Mouse (Mus musculus) olfactory bulb, adult 2 months (tissue): ENCODE data around the gene Ube2f. TPM values are rescaled to one million over a fixed set of nuclear protein-coding genes. Genes with fewer than 3 reads are reported as not detected.

Experiments
- H3K27ac ChIP-seq: fragments of 200-500 bp; 2 replicates; pipeline ENCODE4 v1.5.1; 2012; ENCODE audit warnings: low read depth, low read length; ENCODE audit not compliant: insufficient read depth
- H3K4me1 ChIP-seq: fragments of 200-500 bp; 2 replicates; pipeline ENCODE4 v1.6.1; 2012; ENCODE audit warnings: low read length; ENCODE audit not compliant: control insufficient read depth, insufficient read depth
- H3K4me3 ChIP-seq: fragments of 200-500 bp; 2 replicates; pipeline ENCODE4 v1.5.1; 2012; ENCODE audit warnings: mild to moderate bottlenecking, low read depth, low read length, moderate library complexity; ENCODE audit not compliant: insufficient read depth
- CTCF ChIP-seq: fragments of 200-500 bp; IDR thresholded peaks from 2 replicates; pipeline ENCODE4 v1.5.1; 2012; ENCODE audit warnings: low read depth, mild to moderate bottlenecking, low read length, moderate library complexity; ENCODE audit not compliant: insufficient read depth
- POLR2A ChIP-seq: fragments of 200-500 bp; IDR thresholded peaks from 2 replicates; pipeline ENCODE4 v1.6.1; 2012; ENCODE audit warnings: mild to moderate bottlenecking, low read depth, low read length, moderate library complexity; ENCODE audit not compliant: insufficient read depth
- WGBS: fragments of 180-500 bp; shearing (Covaris S2); methylation state at CpG from one replicate; pipeline ENCODE4 v1.1.7; 2018; 5-methylcytosine and 5-hydroxymethylcytosine counted together
- polyA plus RNA-seq: library from polyadenylated mRNA; stranded (reverse); fragments of >200 nt; gene quantifications from 2 replicates; pipeline ENCODE4 v1.2.4, GENCODE M21; 2012; ENCODE audit warnings: low replicate concordance; ENCODE audit not compliant: missing spikeins, insufficient read depth, insufficient read length

Gene Ube2f
- polyA plus RNA-seq, 1 experiment = not detected

DNA sequence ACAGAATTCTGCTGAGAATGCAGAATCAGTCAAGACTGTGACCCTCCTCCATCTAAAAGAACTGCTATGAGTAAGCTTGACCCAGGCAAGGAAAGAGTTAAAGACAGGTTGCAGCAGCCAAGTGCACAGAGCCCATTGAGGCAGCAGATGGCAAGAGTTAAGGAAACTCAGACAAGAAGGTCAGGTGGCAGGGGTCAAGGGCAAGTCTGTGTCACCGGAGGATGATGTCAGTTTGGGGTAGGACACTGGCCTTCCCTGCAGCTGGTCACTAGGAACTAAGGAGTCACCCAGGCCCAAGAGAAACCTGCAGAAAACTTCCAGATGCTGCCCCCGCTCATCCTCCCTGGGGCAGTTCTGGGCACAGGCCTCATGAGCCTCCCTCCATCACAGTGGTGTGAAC is 74.5 kb downstream of the Ube2f start:
- no peak overlapping the region for H3K27ac ChIP-seq
- H3K4me3 ChIP-seq = no peak overlapping the region
- H3K4me1 ChIP-seq = no peaks in the 10 kb centered on the region
- TF ChIP-seq CTCF = no peak
- TF ChIP-seq POLR2A = no peak
- 86% methylated on average over 2 of the region's 2 CpGs for WGBS

DNA sequence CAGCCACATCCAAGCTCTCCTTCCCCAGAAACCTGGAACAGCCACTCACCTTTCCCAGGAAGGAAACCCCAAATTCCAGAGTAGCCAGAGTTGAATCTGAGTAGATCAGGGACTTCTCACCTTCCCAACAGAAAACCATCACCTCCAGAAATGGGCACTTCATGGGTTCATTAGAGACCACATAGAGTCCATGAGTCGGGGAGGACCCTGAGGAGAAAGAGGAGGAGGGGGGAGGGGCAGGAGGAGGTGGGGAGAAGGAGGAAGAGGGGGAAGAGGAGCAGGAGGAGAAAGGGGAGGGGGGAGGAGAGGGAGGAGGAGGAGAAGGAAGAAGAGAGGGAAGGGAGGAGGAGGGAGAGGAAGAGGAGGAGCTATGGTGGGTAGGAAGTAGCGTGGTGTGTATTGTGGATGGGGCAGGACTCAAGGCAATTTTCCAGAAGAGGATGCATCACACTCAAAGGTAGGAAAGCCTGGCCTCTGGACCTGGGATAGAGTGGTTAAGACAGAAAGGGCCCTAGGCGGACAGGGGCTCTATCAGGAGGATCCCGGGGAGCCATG is 75.5 kb downstream of the Ube2f start:
- Histone ChIP-seq H3K4me3 (no peak overlapping the region), H3K4me1 (no peaks in the 10 kb centered on the region), H3K27ac (no peak overlapping the region)
- no peak for TF ChIP-seq POLR2A
- TF ChIP-seq CTCF = no peak
- WGBS = 79% methylated on average over 4 of the region's 4 CpGs

DNA sequence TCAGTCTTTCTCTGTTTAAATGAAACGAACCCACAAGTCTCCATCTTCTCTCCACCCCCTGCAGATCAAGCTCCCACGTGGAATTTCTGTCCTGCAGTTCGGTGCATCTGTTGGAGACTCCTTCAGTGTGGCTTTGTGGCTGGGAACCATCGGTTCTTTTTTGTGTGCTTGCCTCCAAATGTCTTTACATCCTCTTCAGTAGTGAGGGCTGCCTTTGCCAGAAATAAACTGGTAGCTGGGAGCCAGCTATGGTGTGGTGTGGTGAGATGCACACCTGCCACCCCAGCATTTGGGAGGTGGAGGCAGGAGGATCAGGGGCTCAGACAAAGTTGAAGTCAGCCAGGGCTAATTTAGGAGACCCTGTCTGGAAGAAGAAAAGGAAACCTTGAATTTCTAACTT is 82.0 kb downstream of the Ube2f start:
- 27% methylated on average over 4 of the region's 4 CpGs for WGBS
- no peak for TF ChIP-seq POLR2A
- TF ChIP-seq CTCF = no peak
- Histone ChIP-seq H3K4me1 (peaks cover 8% of the 10 kb centered on the region), H3K4me3 (no peak overlapping the region), H3K27ac (no peak overlapping the region)

DNA sequence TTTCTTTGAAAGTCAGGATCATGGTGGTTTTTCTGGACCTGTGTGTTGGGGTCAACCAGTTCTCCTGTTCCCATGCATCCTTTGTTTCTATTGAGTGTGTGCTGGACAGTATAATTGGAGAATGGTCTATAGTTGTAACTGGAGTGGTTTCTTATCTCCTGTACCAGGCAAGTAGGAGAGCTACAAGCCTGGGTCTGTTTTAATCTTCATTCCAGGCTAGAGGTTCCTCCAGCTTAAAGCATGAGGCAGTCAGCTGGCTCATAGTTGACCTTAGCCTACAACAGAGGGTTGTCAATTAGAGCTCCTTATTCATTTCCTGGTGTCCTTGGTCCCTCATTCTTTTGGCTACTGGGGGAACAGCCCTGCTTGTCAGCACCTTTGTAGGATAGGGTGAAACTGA is 83.5 kb downstream of the Ube2f start:
- Histone ChIP-seq H3K4me3 (no peak overlapping the region), H3K27ac (no peak overlapping the region), H3K4me1 (peaks cover 8% of the 10 kb centered on the region)
- TF ChIP-seq CTCF = no peak
- no peak for TF ChIP-seq POLR2A

DNA sequence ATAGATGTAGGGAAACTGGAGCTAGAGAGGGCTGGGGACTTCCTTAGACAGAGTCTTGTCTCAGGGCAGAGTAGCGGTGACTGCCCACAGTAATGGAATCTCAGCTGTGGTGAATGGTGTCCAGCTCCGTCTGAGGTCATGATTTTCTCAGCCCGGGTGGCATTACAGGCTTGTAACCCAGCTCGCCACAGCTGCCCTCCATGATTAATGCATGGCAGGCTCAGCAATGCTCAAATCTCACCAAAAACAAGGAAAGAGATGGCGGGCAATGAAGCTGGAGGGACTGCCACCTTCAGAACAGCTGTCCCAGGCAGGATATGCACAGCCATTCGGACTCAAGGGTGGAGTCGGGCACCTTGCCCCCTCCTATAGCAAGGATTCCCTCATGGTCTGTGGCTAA is 87.3 kb downstream of the Ube2f start:
- H3K27ac ChIP-seq = no peak overlapping the region
- 90% methylated on average over 7 of the region's 7 CpGs for WGBS
- TF ChIP-seq CTCF (no peak), POLR2A (no peak)
- H3K4me1 ChIP-seq = no peaks in the 10 kb centered on the region
- H3K4me3 ChIP-seq = no peak overlapping the region

Other genes starting within 250 kb of the Ube2f start
- not detected in 2 replicates for gene Rbm44, start 105.2 kb upstream of the Ube2f start, polyA plus RNA-seq
- gene Ramp1, start 70.5 kb upstream of the Ube2f start, polyA plus RNA-seq = not detected in 2 replicates
- gene Scly, start 48.0 kb downstream of the Ube2f start, polyA plus RNA-seq = not detected in 2 replicates
- gene Espnl, start 71.8 kb downstream of the Ube2f start, polyA plus RNA-seq = not detected in 2 replicates
- gene Klhl30, start 100.7 kb downstream of the Ube2f start, polyA plus RNA-seq = not detected in 2 replicates
- gene Erfe, start 116.1 kb downstream of the Ube2f start, polyA plus RNA-seq = not detected in 2 replicates
- not detected in 2 replicates for gene Ilkap, start 148.5 kb downstream of the Ube2f start, polyA plus RNA-seq
- gene Hes6, start 163.7 kb downstream of the Ube2f start, polyA plus RNA-seq = not detected in 2 replicates
- gene Per2, start 209.0 kb downstream of the Ube2f start, polyA plus RNA-seq = not detected in 2 replicates
- not detected in 2 replicates for gene Traf3ip1, start 244.3 kb downstream of the Ube2f start, polyA plus RNA-seq